Mouse (Mus musculus) skeletal muscle tissue, adult 2 months (tissue): ENCODE measurements around the gene Ky.

Experiments used
- DNase-seq: peaks from one replicate; pipeline ENCODE4 v3.0.0-alpha.2; 2012; ENCODE audit warnings: low read depth, low spot score

Ky gene

DNA sequence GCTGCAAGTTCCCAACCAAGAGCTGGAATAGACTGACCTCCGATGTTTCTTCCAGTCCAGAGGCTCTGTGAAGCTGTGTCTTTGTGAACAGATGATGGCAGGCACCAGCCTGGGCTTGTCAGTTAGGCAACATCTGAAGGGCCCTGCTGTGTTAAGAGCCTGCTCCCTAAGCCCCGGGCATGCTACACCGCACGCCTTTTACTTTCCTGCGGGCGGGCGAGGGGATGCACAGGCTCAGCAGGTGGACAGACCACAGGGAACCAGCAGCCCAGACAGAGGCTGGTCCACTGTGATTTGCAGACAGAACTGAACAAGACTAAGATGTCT, 41.4 kb downstream of the Ky start:
- DNase-seq = no peak

DNA sequence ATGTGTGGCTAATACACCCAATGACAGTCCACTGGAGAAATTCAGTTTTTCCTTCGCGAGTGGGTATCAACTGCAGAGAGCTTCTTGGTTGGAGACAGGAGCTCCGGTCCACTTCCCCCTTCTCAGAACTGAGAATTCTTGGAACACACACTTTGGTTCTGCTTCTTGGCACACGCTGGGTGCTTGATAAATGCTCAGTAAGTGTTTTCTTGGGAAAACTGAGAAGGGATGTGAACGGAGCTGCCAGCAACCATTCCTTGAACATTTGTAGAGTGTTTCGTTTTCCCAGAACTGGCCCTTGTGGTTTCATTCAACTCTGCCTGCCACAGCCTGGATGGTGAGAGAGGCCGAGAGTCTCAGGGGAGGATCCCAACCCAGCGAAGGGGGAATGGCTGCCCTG, 43.7 kb downstream of the Ky start:
- DNase-seq = no peak

DNA sequence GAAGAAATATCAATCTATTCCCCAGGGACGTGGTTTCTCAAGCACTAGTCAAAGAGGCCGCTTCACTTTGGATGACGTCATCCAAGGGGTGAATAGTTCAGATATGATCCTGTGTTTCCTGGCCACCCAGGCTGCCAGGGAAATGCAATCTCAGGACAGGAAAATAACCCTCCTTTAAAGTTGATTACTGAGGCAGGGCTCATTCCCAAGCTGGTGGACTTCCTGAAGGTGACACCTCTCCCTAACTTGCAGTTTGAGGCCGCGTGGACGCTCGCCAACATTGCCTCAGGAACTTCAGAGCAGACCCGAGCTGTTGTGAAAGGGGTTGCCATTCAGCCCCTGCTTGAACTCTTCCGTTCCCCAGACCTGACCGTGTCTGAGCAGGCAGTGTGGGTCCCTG, 46.2 kb downstream of the Ky start:
- DNase-seq = no peak

DNA sequence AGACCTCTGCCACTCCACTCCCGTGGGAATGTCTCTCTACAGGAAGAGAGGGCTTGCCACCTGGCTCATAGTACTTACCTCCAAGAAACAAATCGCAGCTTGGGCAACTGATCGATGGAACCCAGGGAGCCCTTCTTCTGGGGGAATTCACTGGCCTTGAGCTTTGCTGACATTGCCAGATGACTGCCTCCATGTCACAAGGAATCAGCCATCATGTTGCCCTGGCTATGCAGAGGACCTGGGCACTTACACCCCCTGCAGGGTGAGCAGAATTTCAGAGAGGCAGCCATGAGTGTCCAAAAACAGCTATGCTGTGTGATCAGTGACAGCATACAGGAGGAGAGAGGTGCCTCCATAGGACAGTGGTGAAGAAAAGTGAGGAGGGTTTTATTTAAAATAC, 48.2 kb downstream of the Ky start:
- no peak for DNase-seq

DNA sequence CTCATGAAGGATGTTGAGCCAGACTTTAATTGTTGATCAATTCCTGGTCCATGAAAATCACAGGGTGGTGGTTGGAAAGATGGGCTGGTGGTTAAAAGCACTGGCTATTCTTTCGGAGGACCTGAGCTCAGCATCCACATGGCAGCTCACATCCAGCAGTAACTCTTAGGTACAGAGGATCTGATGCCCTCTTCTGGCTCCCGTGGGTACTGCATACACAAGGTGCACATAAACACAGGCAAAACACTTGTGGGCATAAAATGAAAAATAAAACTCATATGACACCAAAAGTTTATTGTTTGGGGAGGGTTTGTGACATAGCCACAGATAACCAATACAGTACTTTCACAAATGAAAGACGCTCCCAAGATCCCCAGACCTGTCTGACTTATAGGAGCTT, 52.9 kb downstream of the Ky start:
- no peak for DNase-seq

DNA sequence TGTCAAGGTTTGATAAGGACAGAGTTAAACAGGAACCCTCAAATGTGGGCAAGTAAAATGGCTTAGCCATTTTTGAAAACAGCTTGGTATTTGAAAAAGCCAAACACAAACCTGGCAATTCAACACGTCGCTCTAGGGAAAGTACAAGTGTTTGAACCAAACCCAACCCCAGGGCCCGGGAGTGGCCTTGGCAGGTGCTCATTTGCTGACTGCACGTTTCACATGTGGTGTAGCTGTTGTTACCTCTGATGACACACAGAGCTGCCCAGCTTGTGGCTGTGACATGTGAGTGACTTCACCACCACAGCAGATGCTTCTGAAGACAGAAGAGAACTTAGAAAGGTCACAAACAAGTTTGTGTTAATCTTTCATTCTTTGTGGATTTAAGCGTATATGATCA, 67.3 kb downstream of the Ky start:
- DNase-seq = no peak

DNA sequence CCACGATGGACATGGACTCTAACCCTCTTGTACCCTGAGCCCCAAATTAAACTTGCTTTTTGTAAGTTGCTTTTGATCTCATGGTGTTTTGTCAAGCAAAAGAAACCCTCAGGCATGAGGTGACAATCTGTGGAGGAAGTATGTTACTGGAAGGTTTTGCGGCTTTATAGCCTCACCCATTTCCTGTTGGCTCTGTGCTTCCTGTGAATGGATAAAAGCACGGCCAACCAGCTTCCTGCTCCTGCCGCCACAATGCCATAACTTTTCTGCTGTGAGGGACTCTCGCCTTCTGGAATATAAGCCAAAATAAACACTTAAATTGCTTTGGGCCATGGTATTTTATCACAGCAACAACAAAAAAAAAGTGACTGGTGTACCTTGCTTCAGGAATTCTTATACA, 71.9 kb downstream of the Ky start:
- no peak for DNase-seq

DNA sequence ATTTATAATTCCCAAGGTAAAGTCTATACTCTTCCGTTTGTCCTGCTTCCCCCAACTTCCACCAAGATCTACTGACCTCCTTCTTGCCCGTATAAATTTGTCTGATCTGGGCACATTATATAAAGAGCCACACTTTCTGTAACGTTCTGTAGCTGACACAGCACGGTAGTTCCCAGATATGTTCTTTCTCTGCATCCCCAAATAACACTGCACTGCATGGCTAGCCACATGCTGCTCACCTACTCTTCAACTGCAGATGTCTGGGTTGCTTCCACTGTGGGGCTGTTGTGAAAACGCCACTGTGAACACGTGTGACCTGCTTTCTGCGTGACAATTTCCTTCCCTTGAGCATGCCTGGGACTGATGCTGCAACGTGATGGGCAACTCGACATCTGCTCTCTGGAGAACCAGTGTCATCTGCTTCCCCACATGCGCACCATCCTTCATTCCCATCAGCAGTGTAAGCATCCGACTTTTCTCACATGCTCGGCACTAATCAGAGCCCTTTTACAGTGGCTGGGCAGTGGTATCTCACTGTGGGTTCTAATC, 76.4 kb downstream of the Ky start:
- no peak for DNase-seq

DNA sequence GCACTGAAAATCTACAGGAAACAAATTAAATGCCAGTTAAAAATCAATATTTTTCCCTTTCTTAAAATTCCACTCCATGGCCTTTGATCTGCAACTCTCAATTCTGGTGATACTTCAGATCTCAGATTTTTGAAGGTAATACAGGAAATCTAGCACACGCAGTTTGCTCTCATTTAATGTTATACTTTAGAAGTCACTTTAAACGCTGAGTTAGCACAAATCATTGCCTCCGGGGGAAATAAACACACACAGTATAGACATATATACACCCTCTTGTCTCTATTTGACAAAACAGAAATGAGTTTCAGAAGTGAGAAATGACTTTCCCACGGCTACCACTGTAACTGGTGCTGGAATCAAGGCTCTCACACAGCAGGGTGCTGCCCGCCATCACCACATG, 81.8 kb downstream of the Ky start:
- no peak for DNase-seq

DNA sequence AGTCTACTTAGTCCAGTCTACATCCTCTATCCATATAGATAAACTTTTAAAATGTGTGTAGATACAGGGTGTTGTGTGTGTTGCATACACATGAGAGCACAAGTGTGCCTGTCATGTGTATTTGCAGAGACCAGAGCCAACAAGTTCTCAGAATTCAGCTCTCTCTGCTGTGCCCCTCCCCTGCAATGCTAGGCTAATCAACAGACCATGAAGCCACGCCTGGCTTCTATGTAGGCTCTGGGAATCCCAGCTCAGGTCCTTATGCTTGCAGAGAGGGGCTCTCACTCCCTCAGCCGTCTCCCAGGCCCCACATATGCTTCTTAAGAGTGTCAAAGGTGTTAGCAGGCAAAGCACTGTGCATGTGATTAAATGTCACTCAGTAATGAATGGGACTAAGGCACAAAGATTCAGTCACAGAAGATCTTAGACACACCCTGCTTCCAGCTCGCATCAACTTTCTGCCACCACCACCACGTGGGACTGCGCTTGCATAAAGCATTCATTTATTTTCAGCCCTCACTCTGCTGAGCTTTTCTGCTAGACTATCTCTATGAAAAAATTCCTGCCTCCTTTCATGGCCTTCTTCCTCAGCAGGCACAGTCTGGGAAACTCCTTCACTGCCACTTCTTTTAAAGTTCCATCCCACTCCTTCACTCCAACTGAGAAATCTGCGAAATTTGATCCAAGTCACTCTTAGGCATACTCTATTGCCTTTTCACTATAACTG, 89.3 kb downstream of the Ky start:
- DNase-seq = no peak
